ENCODE assay signal across 14 mouse cellular contexts in genomic region chr5:146896973-146897372, GRCm38 (mm10). TPM values are rescaled to one million over a fixed set of nuclear protein-coding genes. Genes with fewer than 3 reads are reported as not detected.
DNase-seq lines count a peak whose midpoint lies in the region; ATAC-seq and TF ChIP-seq lines count a peak whose summit lies in the region.
"Had no signal": no experiment of that assay in that cellular context is flagged by ENCODE, and none has a peak within 500 bp of the region (broad histone marks: within the 10 kb centered on the region; RNA-seq: fewer than 3 reads in every experiment).

No protein-coding gene starts in this region.

- DNase-seq in forebrain, postnatal 0 days = peak; percentile 32
- peak; percentile 48 for DNase-seq in lung, postnatal 25 days (ENCODE audit: low spot score)
- no peak for DNase-seq in kidney, postnatal 14 days
- no peak for DNase-seq in thymus, postnatal 0 days (ENCODE audit: low spot score)
- DNase-seq in left cerebral cortex, adult 2 months (ENCODE audit: extremely low spot score in 1 of 2, low spot score in 2 of 2) = no peak
- DNase-seq: cerebellum, adult 8-10 months; gastrocnemius, postnatal 10 days; kidney, postnatal 25 days; left cerebral cortex, postnatal 4 days had no signal

- H3K36me3 ChIP-seq in forebrain, postnatal 0 days (ENCODE audit: insufficient read depth) = no peaks in the 10 kb centered on the region
- H3K36me3 ChIP-seq in forebrain, embryonic 12.5 days (replicated peaks) = no peaks in the 10 kb centered on the region
- H3K36me3 ChIP-seq: midbrain, embryonic 12.5 days; stomach, embryonic 15.5 days had no signal

- TF ChIP-seq CTCF in forebrain, postnatal 0 days (IDR thresholded peaks at IDR 0.05; ENCODE audit: low read depth) = no peak
- TF ChIP-seq CTCF in left cerebral cortex, adult 2 months (IDR thresholded peaks at IDR 0.05) = no peak

- H3K4me3 ChIP-seq in forebrain, postnatal 0 days (ENCODE audit: low read depth, low read length) = no peak overlapping the region
- H3K4me3 ChIP-seq in forebrain, embryonic 12.5 days (replicated peaks) = no peak overlapping the region
- H3K4me3 ChIP-seq in left cerebral cortex, adult 2 months = no peak overlapping the region
- H3K4me3 ChIP-seq: midbrain, embryonic 12.5 days; stomach, embryonic 15.5 days had no signal

- peak; percentile 20 for ATAC-seq in forebrain, postnatal 0 days
- no peak for ATAC-seq in forebrain, embryonic 12.5 days (ENCODE audit: low FRiP score)
- ATAC-seq in CD4-positive, CD25-positive, alpha-beta regulatory T cell, adult 4 months = peak; percentile 95
- peak; percentile 91 for ATAC-seq in common myeloid progenitor, adult 5-6 weeks (replicated peaks; ENCODE audit: low read depth, poor library complexity, severe bottlenecking)

- no peak overlapping the region for H3K27ac ChIP-seq in forebrain, postnatal 0 days (ENCODE audit: low read depth, low read length)
- H3K27ac ChIP-seq in forebrain, embryonic 12.5 days = no peak overlapping the region
- no peak overlapping the region for H3K27ac ChIP-seq in left cerebral cortex, adult 2 months
- H3K27ac ChIP-seq: midbrain, embryonic 12.5 days; stomach, embryonic 15.5 days had no signal

- H3K9ac ChIP-seq in forebrain, postnatal 0 days = no peak overlapping the region
- no peak overlapping the region for H3K9ac ChIP-seq in forebrain, embryonic 12.5 days
- H3K9ac ChIP-seq: midbrain, embryonic 12.5 days; stomach, embryonic 15.5 days had no signal

- no peak overlapping the region for H3K4me2 ChIP-seq in forebrain, postnatal 0 days (ENCODE audit: low read depth)
- no peak overlapping the region for H3K4me2 ChIP-seq in forebrain, embryonic 12.5 days
- H3K4me2 ChIP-seq: midbrain, embryonic 12.5 days; stomach, embryonic 15.5 days had no signal

- H3K4me1 ChIP-seq in forebrain, postnatal 0 days (ENCODE audit: insufficient read depth) = no peaks in the 10 kb centered on the region
- H3K4me1 ChIP-seq in forebrain, embryonic 12.5 days = no peaks in the 10 kb centered on the region
- H3K4me1 ChIP-seq: midbrain, embryonic 12.5 days; stomach, embryonic 15.5 days had no signal

- intact Hi-C loops in left cerebral cortex, adult 2 months (cut with DNase I) = no loop called here

- WGBS in forebrain, postnatal 0 days = 59% methylated on average over 13 of the region's 13 CpGs
- 85% methylated on average over 13 of the region's 13 CpGs for WGBS in forebrain, embryonic 12.5 days

- H3K27me3 ChIP-seq in forebrain, postnatal 0 days (ENCODE audit: insufficient read depth, low read length) = no peaks in the 10 kb centered on the region
- H3K27me3 ChIP-seq in forebrain, embryonic 12.5 days = no peaks in the 10 kb centered on the region
- H3K27me3 ChIP-seq: midbrain, embryonic 12.5 days; stomach, embryonic 15.5 days had no signal

- no peaks in the 10 kb centered on the region for H3K9me3 ChIP-seq in forebrain, postnatal 0 days (ENCODE audit: low read length)
- H3K9me3 ChIP-seq in forebrain, embryonic 12.5 days = no peaks in the 10 kb centered on the region
- H3K9me3 ChIP-seq: midbrain, embryonic 12.5 days; stomach, embryonic 15.5 days had no signal

RNA-seq across cellular contexts. Expression of gene Gtf3a, which starts 51.5 kb away (rescaled TPM):
- total RNA-seq in forebrain, postnatal 0 days (2014; rRNA removed) = 67.6 and 101 TPM in 2 replicates
- 123 and 138 TPM in 2 replicates for polyA plus RNA-seq in forebrain, postnatal 0 days (2015; fragmentation: Nextera tagmentation; extraction: Ambion mirVana)
- 107 and 114 TPM in 2 replicates for polyA plus RNA-seq in forebrain, embryonic 12.5 days (2016; fragmentation: Nextera tagmentation; extraction: Ambion mirVana)
- polyA plus RNA-seq in CD4-positive, CD25-positive, alpha-beta regulatory T cell, adult 4 months (2017; shearing (Covaris generic)) = 10 to 100 TPM; 26.2 to 30.5 TPM
- total RNA-seq in common myeloid progenitor, adult 5-6 weeks (2017) = 144 and 171 TPM in 2 replicates
- 150 and 156 TPM in 2 replicates for polyA plus RNA-seq in thymus, postnatal 0 days (2015; fragmentation: Nextera tagmentation; extraction: Ambion mirVana)
- total RNA-seq in left cerebral cortex, adult 2 months (2021) = 10 to 100 TPM; 25.3 to 26.0 TPM

RNA-seq across cellular contexts. Expression of gene Rasl11a, which starts 52.1 kb away (rescaled TPM):
- total RNA-seq in forebrain, postnatal 0 days (2014; rRNA removed) = 17.8 and 19.6 TPM in 2 replicates
- polyA plus RNA-seq in forebrain, postnatal 0 days (2015; fragmentation: Nextera tagmentation; extraction: Ambion mirVana) = 22.8 and 24.7 TPM in 2 replicates
- polyA plus RNA-seq in forebrain, embryonic 12.5 days (2016; fragmentation: Nextera tagmentation; extraction: Ambion mirVana) = 19.2 and 19.3 TPM in 2 replicates
- 1 to 10 TPM; 3.1 to 3.2 TPM for polyA plus RNA-seq in CD4-positive, CD25-positive, alpha-beta regulatory T cell, adult 4 months (2017; shearing (Covaris generic))
- 1.2 TPM in 2 replicates for total RNA-seq in common myeloid progenitor, adult 5-6 weeks (2017)
- 8.5 and 8.6 TPM in 2 replicates for polyA plus RNA-seq in thymus, postnatal 0 days (2015; fragmentation: Nextera tagmentation; extraction: Ambion mirVana)
- 10 to 100 TPM in 1 of 2 experiments, 1 to 10 TPM in 1; 9.2 to 17.1 TPM for total RNA-seq in left cerebral cortex, adult 2 months (2021)

Comparison
In these comparisons a context has a peak if more than half of its experiments do, and no peak if none do; other contexts are left out.
1. DNase-seq: peak in forebrain, postnatal 0 days (single experiment) and lung, postnatal 25 days (single experiment); none in kidney, postnatal 14 days (single experiment), thymus, postnatal 0 days (single experiment) and left cerebral cortex, adult 2 months (0 of 2).